Mouse (Mus musculus) neural tube, embryonic 15.5 days (tissue): ENCODE measurements around the gene Prkca. TPM values are rescaled to one million over a fixed set of nuclear protein-coding genes. Genes with fewer than 3 reads are reported as not detected.

ENCODE experiments used
- ATAC-seq: fragments of 200-750 bp; cut with Nextera tagmentation; 2 replicates; pipeline ENCODE4 v1.8.0; 2017; ENCODE audit warnings: mild to moderate bottlenecking, moderate TSS enrichment, moderate library complexity; ENCODE audit not compliant: low FRiP score
- H3K27ac ChIP-seq: fragments of 300-500 bp; sonication (generic); replicated peaks from 2 replicates; pipeline ENCODE4 v1.5.1; 2015; ENCODE audit warnings: mild to moderate bottlenecking, inconsistent platforms
- H3K27me3 ChIP-seq: fragments of 300-500 bp; sonication (generic); replicated peaks from 2 replicates; pipeline ENCODE4 v1.6.1; 2015; ENCODE audit warnings: inconsistent platforms
- H3K36me3 ChIP-seq: fragments of 300-500 bp; sonication (generic); 2 replicates; pipeline ENCODE4 v1.6.1; 2015; ENCODE audit warnings: inconsistent platforms
- H3K4me1 ChIP-seq: fragments of 300-500 bp; sonication (generic); 2 replicates; pipeline ENCODE4 v1.6.1; 2015; ENCODE audit warnings: inconsistent platforms
- H3K4me2 ChIP-seq: fragments of 300-500 bp; sonication (generic); 2 replicates; pipeline ENCODE4 v1.6.1; 2015; ENCODE audit warnings: inconsistent platforms, mild to moderate bottlenecking, moderate library complexity
- H3K4me3 ChIP-seq: fragments of 300-500 bp; sonication (generic); replicated peaks from 2 replicates; pipeline ENCODE4 v1.5.1; 2015; ENCODE audit warnings: mild to moderate bottlenecking, inconsistent platforms
- H3K9ac ChIP-seq: fragments of 300-500 bp; sonication (generic); replicated peaks from 2 replicates; pipeline ENCODE4 v1.6.1; 2015; ENCODE audit warnings: mild to moderate bottlenecking, inconsistent platforms
- H3K9me3 ChIP-seq: fragments of 300-500 bp; sonication (generic); replicated peaks from 2 replicates; pipeline ENCODE4 v1.6.1; 2016; ENCODE audit warnings: inconsistent platforms
- WGBS: fragments of 180-500 bp; shearing (Covaris S2); methylation state at CpG from one replicate; pipeline ENCODE4 v1.1.7; 2015; ENCODE audit warnings: mixed read lengths; 5-methylcytosine and 5-hydroxymethylcytosine counted together
- polyA plus RNA-seq: library from polyadenylated mRNA; unstranded; fragments of >200 nt; fragmentation: Nextera tagmentation; extraction: Ambion mirVana; gene quantifications from 2 replicates; pipeline ENCODE4 v1.2.1, GENCODE M21; 2015

Prkca gene
- polyA plus RNA-seq, 1 experiment from 2014 or later: 9.1 TPM

DNA sequence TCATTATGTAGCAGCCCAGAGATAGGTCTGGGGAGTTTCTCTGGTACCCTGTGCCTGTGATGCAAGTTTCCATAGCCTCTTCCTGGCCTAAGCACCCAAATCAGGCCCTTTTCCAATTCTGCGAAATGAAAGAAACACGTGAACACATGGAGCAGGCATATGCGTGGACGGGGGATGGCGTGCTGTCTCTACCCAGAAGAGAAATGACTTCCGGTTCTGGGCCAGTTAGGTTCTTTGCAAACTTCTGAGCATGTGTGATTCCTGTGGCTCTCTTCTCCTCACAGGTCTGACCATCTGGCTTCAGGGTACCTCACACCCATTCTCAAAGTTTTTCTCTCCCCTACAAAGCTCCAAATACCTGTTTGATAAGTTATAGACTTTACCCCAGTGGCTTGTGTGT, 131.7 kb downstream of the Prkca start:
- WGBS: 95% methylated on average over 6 of the region's 6 CpGs

GRCm38 (mm10) chr11:108210749-108211148, 133.0 kb downstream of the Prkca start:
- H3K9ac ChIP-seq: no peak overlapping the region
- no peaks in the 10 kb centered on the region for H3K27me3 ChIP-seq
- 88% methylated on average over 7 of the region's 7 CpGs for WGBS
- H3K4me1 ChIP-seq: peaks cover 9% of the 10 kb centered on the region; the same call in 1 of the 2 replicates
- H3K36me3 ChIP-seq: no peaks in the 10 kb centered on the region
- ATAC-seq: no peak
- no peak overlapping the region for H3K27ac ChIP-seq
- H3K4me2 ChIP-seq: no peak overlapping the region
- H3K4me3 ChIP-seq: no peak overlapping the region
- no peaks in the 10 kb centered on the region for H3K9me3 ChIP-seq

More for the DNA sequence above, 131.7 kb downstream of the Prkca start:
- Histone ChIP-seq H3K36me3 (no peaks in the 10 kb centered on the region), H3K9me3 (no peaks in the 10 kb centered on the region), H3K27me3 (no peaks in the 10 kb centered on the region), H3K4me3 (no peak overlapping the region), H3K27ac (no peak overlapping the region), H3K4me2 (no peak overlapping the region), H3K9ac (no peak overlapping the region), H3K4me1 (peaks cover 13% of the 10 kb centered on the region; the same call in 1 of the 2 replicates)
- ATAC-seq: no peak

DNA sequence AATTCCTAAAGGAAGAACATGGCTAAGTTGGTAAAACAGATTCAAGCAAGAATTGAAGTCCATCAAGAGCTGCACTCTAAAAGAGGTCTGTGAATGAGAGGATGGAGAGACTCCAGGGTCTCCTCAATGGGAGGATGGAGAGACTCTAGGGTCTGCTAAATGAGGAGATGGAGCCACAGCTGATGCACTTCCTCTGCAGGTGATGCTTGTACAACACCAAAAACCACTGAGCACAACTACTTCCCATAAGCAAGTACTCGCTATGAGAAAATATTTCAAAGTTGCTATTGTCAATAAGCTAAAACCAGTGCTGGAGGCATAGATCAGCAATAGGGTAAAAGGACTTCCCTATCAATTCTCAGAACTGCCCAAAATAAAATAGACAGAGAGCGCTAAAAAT, 137.1 kb downstream of the Prkca start:
- H3K9ac ChIP-seq: no peak overlapping the region
- WGBS: 97% methylated on average over 2 of the region's 2 CpGs
- no peak overlapping the region for H3K4me3 ChIP-seq
- no peak for ATAC-seq
- no peaks in the 10 kb centered on the region for H3K27me3 ChIP-seq
- no peak overlapping the region for H3K4me2 ChIP-seq
- no peak overlapping the region for H3K27ac ChIP-seq
- H3K4me1 ChIP-seq: peaks cover 15% of the 10 kb centered on the region
- no peaks in the 10 kb centered on the region for H3K36me3 ChIP-seq
- no peaks in the 10 kb centered on the region for H3K9me3 ChIP-seq

DNA sequence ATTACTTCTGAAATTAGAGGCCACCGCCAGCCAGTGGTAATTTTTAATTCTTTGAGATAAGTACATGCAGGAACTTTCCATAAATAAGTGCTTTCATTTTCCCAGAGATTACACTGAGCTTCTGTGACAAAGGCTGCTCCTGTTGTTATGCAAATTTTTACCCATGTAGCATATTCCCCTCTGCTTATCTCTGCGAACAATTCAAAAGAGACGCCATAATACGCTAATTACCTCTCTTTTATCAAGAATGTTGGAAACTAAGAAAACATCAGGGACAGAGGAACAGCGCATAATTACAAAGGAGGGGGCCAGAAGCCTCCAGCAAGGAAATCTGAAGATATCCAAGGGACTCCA, 138.9 kb downstream of the Prkca start:
- 30% methylated on average over 5 of the region's 5 CpGs for WGBS
- Histone ChIP-seq H3K9ac (no peak overlapping the region), H3K4me2 (no peak overlapping the region), H3K27me3 (no peaks in the 10 kb centered on the region), H3K27ac (no peak overlapping the region), H3K9me3 (no peaks in the 10 kb centered on the region), H3K4me1 (peaks cover 15% of the 10 kb centered on the region), H3K36me3 (no peaks in the 10 kb centered on the region), H3K4me3 (no peak overlapping the region)
- ATAC-seq: no peak

- no peak overlapping the region for H3K27ac ChIP-seq
- WGBS: 53% methylated on average over 7 of the region's 7 CpGs
- H3K9me3 ChIP-seq: no peaks in the 10 kb centered on the region
- H3K9ac ChIP-seq: no peak overlapping the region
- no peaks in the 10 kb centered on the region for H3K36me3 ChIP-seq
- no peak overlapping the region for H3K4me2 ChIP-seq
- no peaks in the 10 kb centered on the region for H3K27me3 ChIP-seq
- no peak overlapping the region for H3K4me3 ChIP-seq
- no peak for ATAC-seq
- H3K4me1 ChIP-seq: peaks cover 15% of the 10 kb centered on the region
Observed at GRCm38 (mm10) chr11:108204202-108204894, 139.4 kb downstream of the Prkca start.

- Histone ChIP-seq H3K4me2 (no peak overlapping the region), H3K9me3 (no peaks in the 10 kb centered on the region), H3K27ac (no peak overlapping the region), H3K36me3 (no peaks in the 10 kb centered on the region), H3K27me3 (no peaks in the 10 kb centered on the region), H3K9ac (no peak overlapping the region), H3K4me3 (no peak overlapping the region), H3K4me1 (peaks cover 15% of the 10 kb centered on the region)
- ATAC-seq: no peak
- 71% methylated on average over 7 of the region's 7 CpGs for WGBS
Observed at GRCm38 (mm10) chr11:108202835-108203234, 140.9 kb downstream of the Prkca start.

DNA sequence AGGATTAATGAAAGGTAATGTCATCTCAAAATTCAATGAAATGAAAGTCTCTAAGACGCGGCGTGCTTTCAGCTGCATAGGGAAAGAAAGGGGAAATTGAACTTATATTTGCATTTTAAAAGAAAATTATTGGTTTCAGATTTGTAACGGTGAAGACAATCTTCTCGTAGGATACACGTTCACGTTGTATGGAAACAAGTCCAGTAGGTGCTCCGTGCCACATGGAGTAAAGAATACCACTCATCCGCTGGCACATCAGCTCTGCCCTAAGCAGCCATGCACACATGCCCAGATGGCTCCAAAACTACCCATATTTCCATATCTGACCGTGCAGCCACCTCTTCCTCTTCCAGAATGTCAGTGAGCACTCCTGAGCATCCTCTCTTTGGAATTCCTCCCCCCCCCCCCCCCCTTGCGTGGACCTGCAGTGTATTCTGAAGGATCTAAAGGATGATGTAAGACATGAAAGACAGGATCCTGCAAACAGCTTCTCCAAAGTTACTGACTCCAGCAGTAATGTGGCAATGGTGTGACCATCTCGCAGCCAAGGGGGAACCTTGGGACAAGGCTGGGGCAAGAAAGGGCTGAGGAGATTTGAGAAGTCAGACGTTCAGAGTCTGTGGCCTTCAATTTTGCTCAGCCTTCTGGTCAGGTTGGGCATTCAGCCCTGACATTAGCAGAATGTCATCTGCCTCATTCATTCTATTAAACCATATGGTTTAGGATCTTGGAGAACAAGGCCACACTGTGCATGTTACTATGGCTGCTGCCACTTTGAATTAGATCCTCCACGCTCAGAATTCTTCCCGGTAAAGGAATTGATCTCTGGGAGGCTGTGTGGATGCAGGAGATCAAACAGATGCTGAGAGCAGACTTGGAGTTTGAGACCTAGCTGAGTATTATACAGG, 142.8 kb downstream of the Prkca start:
- Histone ChIP-seq H3K27ac (no peak overlapping the region), H3K4me1 (peaks cover 21% of the 10 kb centered on the region), H3K36me3 (no peaks in the 10 kb centered on the region), H3K9me3 (no peaks in the 10 kb centered on the region), H3K27me3 (no peaks in the 10 kb centered on the region), H3K4me3 (no peak overlapping the region), H3K4me2 (no peak overlapping the region), H3K9ac (no peak overlapping the region)
- WGBS: 89% methylated on average over 15 of the region's 15 CpGs
- ATAC-seq: no peak

DNA sequence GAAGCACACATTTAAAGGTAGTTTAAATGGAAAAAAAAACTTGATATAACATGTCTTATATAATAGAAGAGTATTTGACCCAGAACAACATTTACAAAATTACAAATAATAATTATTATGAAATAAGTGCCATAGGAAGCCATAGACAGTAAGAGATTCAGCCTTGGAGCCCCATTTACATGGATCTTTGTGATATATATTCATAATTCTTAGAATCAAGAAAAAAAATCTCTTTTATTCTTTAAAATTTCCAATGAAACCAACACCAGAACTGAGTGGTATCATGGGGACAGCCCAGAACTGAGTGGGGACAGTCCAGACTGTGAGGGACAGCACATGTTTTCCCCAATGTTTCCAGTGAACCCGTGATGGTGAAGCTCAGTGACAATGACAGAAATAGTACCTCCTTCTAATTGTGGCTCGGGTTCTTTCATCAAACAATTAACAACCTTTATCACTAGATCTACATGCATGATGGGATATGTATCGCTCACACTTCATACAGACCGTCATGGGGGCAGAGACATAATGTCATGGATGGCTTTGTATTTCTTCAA, 144.2 kb downstream of the Prkca start:
- WGBS: 92% methylated on average over 4 of the region's 4 CpGs
- ATAC-seq: no peak
- no peak overlapping the region for H3K4me2 ChIP-seq

DNA sequence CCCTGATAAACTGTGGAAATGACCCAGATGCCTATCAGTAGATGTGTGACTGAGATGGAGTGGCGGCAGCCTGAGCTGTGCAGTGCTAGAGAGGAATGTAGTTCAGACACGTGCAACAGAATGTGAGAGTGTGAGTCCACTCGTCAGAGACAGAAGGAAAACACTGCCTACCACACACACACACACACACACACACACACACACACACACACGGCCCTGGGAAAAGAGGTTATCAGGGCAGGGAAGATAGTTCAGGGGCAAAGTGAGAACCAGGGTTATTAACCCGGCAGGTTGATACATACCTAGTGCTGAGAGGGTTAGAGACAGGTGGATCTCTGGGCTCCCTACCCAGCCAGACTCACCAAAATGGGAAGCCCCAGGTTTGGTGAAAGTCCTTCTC, 145.1 kb downstream of the Prkca start:
- ATAC-seq: no peak
- Histone ChIP-seq H3K4me2 (no peak overlapping the region), H3K4me3 (no peak overlapping the region), H3K9me3 (no peaks in the 10 kb centered on the region), H3K4me1 (peaks cover 7% of the 10 kb centered on the region), H3K27ac (no peak overlapping the region), H3K27me3 (no peaks in the 10 kb centered on the region), H3K36me3 (no peaks in the 10 kb centered on the region), H3K9ac (no peak overlapping the region)
- WGBS: 71% methylated on average over 5 of the region's 5 CpGs

More for the DNA sequence above, 144.2 kb downstream of the Prkca start:
- Histone ChIP-seq H3K36me3 (no peaks in the 10 kb centered on the region), H3K27me3 (no peaks in the 10 kb centered on the region), H3K27ac (no peak overlapping the region), H3K9ac (no peak overlapping the region), H3K4me1 (peaks cover 14% of the 10 kb centered on the region), H3K9me3 (no peaks in the 10 kb centered on the region), H3K4me3 (no peak overlapping the region)

DNA sequence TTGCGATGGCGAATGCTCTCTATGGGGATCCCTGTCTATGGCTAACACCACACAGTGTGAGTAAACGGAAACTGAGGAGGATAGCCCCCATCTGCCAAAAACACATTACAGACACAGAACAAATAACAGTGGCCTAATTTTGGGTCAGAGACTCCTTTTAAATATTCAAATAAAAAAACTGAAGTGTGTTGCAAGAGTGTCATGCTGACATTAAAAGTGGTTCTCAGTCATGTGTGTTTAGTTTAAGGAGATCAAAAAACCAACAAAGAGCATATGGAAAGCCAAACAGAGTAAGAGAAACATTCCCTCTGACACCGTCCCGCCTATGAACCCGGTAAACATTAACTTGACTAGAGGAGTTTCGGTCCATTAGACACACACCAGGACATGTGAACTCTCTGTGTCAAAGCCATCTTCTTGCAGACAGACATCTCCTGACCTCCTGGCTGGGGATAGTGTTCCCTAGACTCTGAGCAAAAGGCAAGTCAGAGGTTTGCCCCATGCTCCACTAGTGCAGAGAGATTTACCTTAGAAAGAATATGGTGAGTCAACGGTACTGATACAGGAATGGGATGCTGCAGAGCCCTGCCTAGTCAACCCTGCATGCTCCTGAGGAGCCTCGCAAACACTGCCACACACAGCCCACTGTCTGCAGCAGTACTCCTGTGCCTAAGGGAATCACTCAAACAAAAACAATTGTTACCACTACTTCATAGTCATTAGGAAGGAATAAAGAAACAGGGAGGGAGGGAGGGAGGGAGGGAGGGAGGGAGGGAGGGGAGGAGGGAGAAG, 146.1 kb downstream of the Prkca start:
- H3K4me3 ChIP-seq: no peak overlapping the region
- no peaks in the 10 kb centered on the region for H3K9me3 ChIP-seq
- no peaks in the 10 kb centered on the region for H3K27me3 ChIP-seq
- H3K9ac ChIP-seq: no peak overlapping the region
- H3K27ac ChIP-seq: no peak overlapping the region
- no peaks in the 10 kb centered on the region for H3K36me3 ChIP-seq
- peaks cover 6% of the 10 kb centered on the region for H3K4me1 ChIP-seq
- no peak for ATAC-seq
- no peak overlapping the region for H3K4me2 ChIP-seq
- WGBS: 48% methylated on average over 9 of the region's 9 CpGs

GRCm38 (mm10) chr11:108196796-108197195, 146.9 kb downstream of the Prkca start:
- no peaks in the 10 kb centered on the region for H3K27me3 ChIP-seq
- no peak for ATAC-seq
- no peak overlapping the region for H3K9ac ChIP-seq
- H3K9me3 ChIP-seq: no peaks in the 10 kb centered on the region
- no peak overlapping the region for H3K27ac ChIP-seq
- H3K4me3 ChIP-seq: no peak overlapping the region
- WGBS: 82% methylated on average over 3 of the region's 3 CpGs
- H3K4me1 ChIP-seq: peaks cover 6% of the 10 kb centered on the region
- H3K4me2 ChIP-seq: no peak overlapping the region
- H3K36me3 ChIP-seq: no peaks in the 10 kb centered on the region
